In genomic region chr2:37484165-37484564, GRCm38 (mm10) we compare ENCODE assay signal across 29 mouse cellular contexts. TPM values are rescaled to one million over a fixed set of nuclear protein-coding genes. Genes with fewer than 3 reads are reported as not detected.
DNase-seq lines count a peak whose midpoint lies in the region; ATAC-seq and TF ChIP-seq lines count a peak whose summit lies in the region.
"Had no signal": no experiment of that assay in that cellular context is flagged by ENCODE, and none has a peak within 500 bp of the region (broad histone marks: within the 10 kb centered on the region; RNA-seq: fewer than 3 reads in every experiment).

No protein-coding gene starts in this region.

- no peaks in the 10 kb centered on the region; the same call in 1 of the 2 replicates for H3K79me2 ChIP-seq in liver, adult 2 months (ENCODE audit: control insufficient read depth, insufficient read depth, low read length)

- no peaks in the 10 kb centered on the region for H3K9me3 ChIP-seq in liver, embryonic 11.5 days (ENCODE audit: control insufficient read depth, low read length)
- H3K9me3 ChIP-seq: embryonic facial prominence, embryonic 10.5 days; embryonic facial prominence, embryonic 13.5 days; forebrain, embryonic 13.5 days; G1E; hindbrain, embryonic 12.5 days; hindbrain, embryonic 15.5 days had no signal

- no peak overlapping the region for H3K27ac ChIP-seq in liver, adult 2 months (replicated peaks; ENCODE audit: insufficient read depth, low read depth, low read length)
- no peak overlapping the region for H3K27ac ChIP-seq in liver, embryonic 11.5 days (ENCODE audit: low read depth, low read length)
- peak overlapping the region; percentile 37; the same call in 1 of the 2 replicates for H3K27ac ChIP-seq in bone marrow macrophage, adult 2 months (ENCODE audit: insufficient read depth, low read depth, low read length)
- H3K27ac ChIP-seq: embryonic facial prominence, embryonic 10.5 days; embryonic facial prominence, embryonic 13.5 days; forebrain, embryonic 13.5 days; hindbrain, embryonic 12.5 days; hindbrain, embryonic 15.5 days had no signal

- ATAC-seq in liver, embryonic 11.5 days (replicated peaks; ENCODE audit: low FRiP score), result no peak
- 0 out of 2 replicates have a peak, but pooled peaks have one; percentile 20 for ATAC-seq in megakaryocyte progenitor cell, adult 5-6 weeks (replicated peaks; ENCODE audit: poor library complexity)
- ATAC-seq: activated CD4-positive, CD25-positive, alpha-beta regulatory T cell, adult 4 months; forebrain, embryonic 13.5 days; forebrain, embryonic 16.5 days had no signal

- H3K4me2 ChIP-seq in liver, embryonic 11.5 days, result no peak overlapping the region
- H3K4me2 ChIP-seq: embryonic facial prominence, embryonic 13.5 days; forebrain, embryonic 13.5 days; heart, embryonic 11.5 days; hindbrain, embryonic 12.5 days; hindbrain, embryonic 15.5 days had no signal

- H3K4me3 ChIP-seq in liver, adult 2 months (ENCODE audit: insufficient read depth, low read depth, low read length), result no peak overlapping the region
- no peak overlapping the region for H3K4me3 ChIP-seq in liver, embryonic 11.5 days (ENCODE audit: low read depth, low read length)
- no peak overlapping the region for H3K4me3 ChIP-seq in bone marrow macrophage, adult 2 months (ENCODE audit: insufficient read depth, low read length)
- H3K4me3 ChIP-seq: embryonic facial prominence, embryonic 10.5 days; embryonic facial prominence, embryonic 13.5 days; erythroblast, embryonic 14.5 days; forebrain, embryonic 13.5 days; hindbrain, embryonic 12.5 days; hindbrain, embryonic 15.5 days had no signal

- no peak for TF ChIP-seq POLR2A in liver, adult 2 months (IDR thresholded peaks at IDR 0.05; ENCODE audit: extremely low read depth, insufficient read depth, low read length)
- no peak for TF ChIP-seq POLR2A in bone marrow macrophage, adult 2 months (IDR thresholded peaks at IDR 0.05; ENCODE audit: borderline replicate concordance, low read depth, low read length)

- no peaks in the 10 kb centered on the region for H3K27me3 ChIP-seq in liver, adult 2 months (ENCODE audit: control insufficient read depth, insufficient read depth, low read length)
- no peaks in the 10 kb centered on the region for H3K27me3 ChIP-seq in liver, embryonic 11.5 days (replicated peaks; ENCODE audit: control insufficient read depth, insufficient read depth, low read length)
- H3K27me3 ChIP-seq: CH12.LX; embryonic facial prominence, embryonic 13.5 days; forebrain, embryonic 13.5 days; hindbrain, embryonic 12.5 days; hindbrain, embryonic 15.5 days had no signal

- WGBS in liver, adult 2 months, result 55% methylated on average over 2 of the region's 2 CpGs
- 69% methylated on average over 2 of the region's 2 CpGs for WGBS in liver, embryonic 11.5 days

- H3K4me1 ChIP-seq in liver, adult 2 months (ENCODE audit: control insufficient read depth, insufficient read depth, low read length), result no peaks in the 10 kb centered on the region; the same call in 1 of the 2 replicates
- H3K4me1 ChIP-seq in liver, embryonic 11.5 days (replicated peaks; ENCODE audit: control insufficient read depth, insufficient read depth, low read length), result no peaks in the 10 kb centered on the region
- no peaks in the 10 kb centered on the region for H3K4me1 ChIP-seq in bone marrow macrophage, adult 2 months (ENCODE audit: control insufficient read depth, insufficient read depth, low read length)
- H3K4me1 ChIP-seq: embryonic facial prominence, embryonic 10.5 days; embryonic facial prominence, embryonic 13.5 days; forebrain, embryonic 13.5 days; hindbrain, embryonic 12.5 days; hindbrain, embryonic 15.5 days had no signal

- intact Hi-C loops in left cerebral cortex, postnatal 36 days (cut with DNase I), result no loop called here

- no peak overlapping the region for H3K9ac ChIP-seq in liver, adult 2 months (ENCODE audit: low read depth, low read length)
- no peak overlapping the region for H3K9ac ChIP-seq in liver, embryonic 11.5 days (ENCODE audit: low read depth, low read length)
- H3K9ac ChIP-seq: embryonic facial prominence, embryonic 13.5 days; forebrain, embryonic 13.5 days; hindbrain, embryonic 12.5 days; hindbrain, embryonic 15.5 days had no signal

- TF ChIP-seq CTCF in liver, adult 2 months (IDR thresholded peaks at IDR 0.05; ENCODE audit: low read depth, low read length), result no peak
- TF ChIP-seq CTCF in bone marrow macrophage, adult 2 months (IDR thresholded peaks at IDR 0.05; ENCODE audit: low read depth, low read length), result no peak

- peaks cover 29% of the 10 kb centered on the region for H3K36me3 ChIP-seq in liver, adult 2 months (ENCODE audit: control insufficient read depth, insufficient read depth, low read length)
- peaks cover 5% of the 10 kb centered on the region; the same call in 1 of the 2 replicates for H3K36me3 ChIP-seq in liver, embryonic 11.5 days (ENCODE audit: control insufficient read depth, insufficient read depth, low read length)

- peak; percentile 9 for DNase-seq in liver, adult 2 months (ENCODE audit: extremely low read depth, low read depth, low spot score)
- no peak for DNase-seq in liver, embryonic 11.5 days (ENCODE audit: low spot score)
- peak; percentile 71 for DNase-seq in A20 (ENCODE audit: low read depth, low spot score)
- no peak for DNase-seq in frontal cortex, adult 2 months (ENCODE audit: extremely low spot score in 1 of 2, low spot score in 1 of 2)
- DNase-seq in left cerebral cortex, postnatal 36 days (ENCODE audit: low spot score in 2 of 2), result no peak
- no peak for DNase-seq in cerebellum, postnatal 14 days
- DNase-seq: adrenal gland, adult 8-10 months; adrenal gland, postnatal 25 days; B cell, adult 2 months; cerebellum, adult 18-20 months; cerebellum, adult 9-10 months; cerebellum, postnatal 25 days; embryo, embryonic 11 days; gastrocnemius, postnatal 10 days; gastrocnemius, postnatal 36 days; heart, adult 11 months had no signal

RNA-seq across cellular contexts. Expression of gene Gpr21, which starts 32.0 kb away (rescaled TPM):
- 1.0 and 1.3 TPM in 2 replicates for total RNA-seq in liver, adult 2 months (2014; rRNA removed)
- polyA plus RNA-seq in liver, adult 2 months (2012; rRNA removed), result 0.06 TPM in 1 of 2 replicates, not detected in the other
- 0.25 and 0.51 TPM in 2 replicates for polyA plus RNA-seq in liver, embryonic 11.5 days (2014; fragmentation: Nextera tagmentation; extraction: Ambion mirVana)
- polyA plus RNA-seq in bone marrow macrophage, adult 2 months (2012; ENCODE audit: insufficient read depth, insufficient read length, missing spikeins), result 2.1 and 2.3 TPM in 2 replicates
- total RNA-seq in megakaryocyte progenitor cell, adult 5-6 weeks (2015), result 1.5 and 1.7 TPM in 2 replicates
- 0.29 and 0.88 TPM in 2 replicates for total RNA-seq in megakaryocyte progenitor cell, adult 5-6 weeks (2017)
- polyA plus RNA-seq in frontal cortex, adult 2 months (2012; rRNA removed), result 2.8 and 3.9 TPM in 2 replicates
- 1 to 10 TPM; 6.3 to 6.6 TPM for total RNA-seq in left cerebral cortex, postnatal 36 days (2021)
- polyA plus RNA-seq: erythroblast, embryonic 14.5 days; G1E had no signal

RNA-seq across cellular contexts. Expression of gene Rabgap1, which starts 41.1 kb away (rescaled TPM):
- 18.2 and 19.1 TPM in 2 replicates for total RNA-seq in liver, adult 2 months (2014; rRNA removed)
- polyA plus RNA-seq in liver, adult 2 months (2012; rRNA removed), result 3.4 and 4.0 TPM in 2 replicates
- 20.3 and 20.4 TPM in 2 replicates for polyA plus RNA-seq in liver, embryonic 11.5 days (2014; fragmentation: Nextera tagmentation; extraction: Ambion mirVana)
- polyA plus RNA-seq in bone marrow macrophage, adult 2 months (2012; ENCODE audit: insufficient read depth, insufficient read length, missing spikeins), result 34.3 and 35.0 TPM in 2 replicates
- 20.0 and 31.9 TPM in 2 replicates for total RNA-seq in megakaryocyte progenitor cell, adult 5-6 weeks (2015)
- total RNA-seq in megakaryocyte progenitor cell, adult 5-6 weeks (2017), result 30.4 and 39.1 TPM in 2 replicates
- polyA plus RNA-seq in frontal cortex, adult 2 months (2012; rRNA removed), result 43.9 and 51.4 TPM in 2 replicates
- total RNA-seq in left cerebral cortex, postnatal 36 days (2021), result 10 to 100 TPM; 89.5 to 97.3 TPM

RNA-seq across cellular contexts. Expression of gene Zbtb6, which starts 41.2 kb away (rescaled TPM):
- total RNA-seq in liver, adult 2 months (2014; rRNA removed), result 8.2 and 8.5 TPM in 2 replicates
- polyA plus RNA-seq in liver, adult 2 months (2012; rRNA removed), result 0.88 and 1.1 TPM in 2 replicates
- polyA plus RNA-seq in liver, embryonic 11.5 days (2014; fragmentation: Nextera tagmentation; extraction: Ambion mirVana), result 4.0 and 4.4 TPM in 2 replicates
- polyA plus RNA-seq in bone marrow macrophage, adult 2 months (2012; ENCODE audit: insufficient read depth, insufficient read length, missing spikeins), result 14.2 and 14.6 TPM in 2 replicates
- 16.2 and 17.4 TPM in 2 replicates for total RNA-seq in megakaryocyte progenitor cell, adult 5-6 weeks (2015)
- 20.3 and 22.3 TPM in 2 replicates for total RNA-seq in megakaryocyte progenitor cell, adult 5-6 weeks (2017)
- polyA plus RNA-seq in frontal cortex, adult 2 months (2012; rRNA removed), result 9.9 and 10.0 TPM in 2 replicates
- 10 to 100 TPM; 13.5 to 14.7 TPM for total RNA-seq in left cerebral cortex, postnatal 36 days (2021)

RNA-seq across cellular contexts. Expression of gene Zbtb26, which starts 41.2 kb away (rescaled TPM):
- total RNA-seq in liver, adult 2 months (2014; rRNA removed), result 5.1 and 6.5 TPM in 2 replicates
- polyA plus RNA-seq in liver, adult 2 months (2012; rRNA removed), result 0.70 and 1.1 TPM in 2 replicates
- polyA plus RNA-seq in liver, embryonic 11.5 days (2014; fragmentation: Nextera tagmentation; extraction: Ambion mirVana), result 7.6 and 7.7 TPM in 2 replicates
- polyA plus RNA-seq in bone marrow macrophage, adult 2 months (2012; ENCODE audit: insufficient read depth, insufficient read length, missing spikeins), result 7.2 and 9.2 TPM in 2 replicates
- 7.3 and 8.3 TPM in 2 replicates for total RNA-seq in megakaryocyte progenitor cell, adult 5-6 weeks (2015)
- total RNA-seq in megakaryocyte progenitor cell, adult 5-6 weeks (2017), result 8.2 and 11.8 TPM in 2 replicates
- polyA plus RNA-seq in frontal cortex, adult 2 months (2012; rRNA removed), result 6.6 TPM in 2 replicates
- 10 to 100 TPM in 1 of 2 experiments, 1 to 10 TPM in 1; 7.8 to 13.3 TPM for total RNA-seq in left cerebral cortex, postnatal 36 days (2021)

Comparison
In these comparisons a context has a peak if more than half of its experiments do, and no peak if none do; other contexts are left out.
1. DNase-seq: peak in liver, adult 2 months (single experiment) and A20 (single experiment); none in liver, embryonic 11.5 days (single experiment), frontal cortex, adult 2 months (0 of 2), left cerebral cortex, postnatal 36 days (0 of 2) and cerebellum, postnatal 14 days (0 of 2).